Mouse (Mus musculus): ENCODE results near the gene Eln. TPM values are rescaled to one million over a fixed set of nuclear protein-coding genes. Genes with fewer than 3 reads are reported as not detected.

The Eln gene
- not detected in 2 replicates for total RNA-seq (2023)

DNA sequence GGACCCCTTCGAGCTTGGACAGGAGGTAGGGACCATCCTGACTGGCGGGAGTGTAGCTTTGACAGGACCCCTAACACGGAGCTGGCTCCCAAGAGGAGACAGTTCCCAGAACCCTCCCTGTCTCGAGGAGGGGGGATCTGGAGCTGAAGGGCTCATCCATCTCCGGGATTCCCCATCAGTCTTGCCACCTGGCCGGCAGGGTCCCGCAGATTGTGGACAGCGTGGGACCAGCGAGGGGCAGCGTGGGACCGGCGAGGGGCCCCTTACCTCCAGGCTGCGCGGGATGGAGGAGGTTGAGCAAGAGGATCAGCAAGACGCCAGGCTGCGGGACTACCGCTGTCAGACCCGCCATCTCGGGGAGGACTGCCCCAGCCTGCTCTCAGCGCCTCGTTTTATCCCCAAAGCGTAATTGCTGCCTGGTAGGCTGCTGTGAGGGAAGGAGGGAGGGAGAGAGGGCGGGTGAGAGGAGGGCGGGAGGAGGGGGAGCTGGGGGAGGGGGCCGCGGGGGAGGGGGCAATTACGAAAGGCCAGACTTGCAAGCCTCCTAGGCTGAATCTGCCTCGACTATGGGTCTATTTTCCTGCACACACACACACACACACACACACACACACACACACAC, at the start of gene Eln:
Eln (minus strand) TSS at position 434 of the 622 bp plus-strand sequence.

GRCm38 (mm10) chr5:134688086-134688717, 58.9 kb downstream of the Eln start, which contains the start of gene Limk1:
Limk1 (minus strand) TSS chr5:134688598.

Other genes with a start within 250 kb of the Eln start
- gene Clip2, start 194.9 kb downstream of the Eln start, total RNA-seq (2023): 11.1 and 13.2 TPM in 2 replicates
- not detected in 2 replicates for gene Syna, start 187.2 kb downstream of the Eln start, total RNA-seq (2023)
- 78.7 and 93.9 TPM in 2 replicates for gene Rfc2, start 166.0 kb downstream of the Eln start, total RNA-seq (2023)
- 35.3 and 50.4 TPM in 2 replicates for gene Lat2, start 132.3 kb downstream of the Eln start, total RNA-seq (2023)
- 209 and 274 TPM in 2 replicates for gene Eif4h, start 107.8 kb downstream of the Eln start, total RNA-seq (2023)
- 6.8 and 8.5 TPM in 2 replicates for gene Limk1, start 58.7 kb downstream of the Eln start, total RNA-seq (2023)
- not detected in 2 replicates for gene Tmem270, start 159.4 kb upstream of the Eln start, total RNA-seq (2023)
- 0.60 and 1.4 TPM in 2 replicates for gene Cldn13, start 168.2 kb upstream of the Eln start, total RNA-seq (2023)
- gene Mettl27, start 185.0 kb upstream of the Eln start, total RNA-seq (2023): 1.6 and 1.8 TPM in 2 replicates
- gene Cldn4, start 199.6 kb upstream of the Eln start, total RNA-seq (2023): not detected in 2 replicates
- not detected in 2 replicates for gene Cldn3, start 238.9 kb upstream of the Eln start, total RNA-seq (2023)